ENCODE assay signal across 41 mouse cellular contexts in the genomic region with DNA sequence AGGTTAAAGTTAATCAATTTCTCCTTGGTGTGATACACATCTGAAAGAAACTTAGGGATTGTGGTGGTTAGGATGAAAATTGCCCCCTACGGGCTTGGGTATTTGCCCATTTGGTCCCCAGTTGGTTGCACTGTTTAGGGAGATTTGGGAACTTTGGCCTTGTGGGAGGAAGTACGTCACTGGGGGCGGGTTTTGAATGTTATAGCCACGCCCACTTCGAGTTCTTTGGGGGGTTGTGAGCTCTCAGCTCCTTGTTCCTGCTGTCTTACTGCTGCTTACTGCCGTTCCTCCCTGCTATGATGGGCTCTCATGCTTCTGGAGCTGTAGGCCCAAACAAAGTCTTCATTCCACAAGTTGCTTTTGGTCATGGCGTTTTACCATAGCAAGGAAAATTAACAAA. TPM values are rescaled to one million over a fixed set of nuclear protein-coding genes. Genes with fewer than 3 reads are reported as not detected.
"Had no signal": no experiment of that assay in that cellular context is flagged by ENCODE, and none has a peak within 500 bp of the region (broad histone marks: within the 10 kb centered on the region; RNA-seq: fewer than 3 reads in every experiment).

No protein-coding gene starts in this region.

- H3K4me3 ChIP-seq: heart, adult 2 months; heart, embryonic 10.5 days; heart, embryonic 12.5 days; hindbrain, embryonic 10.5 days; hindbrain, embryonic 12.5 days; intestine, embryonic 15.5 days; limb, embryonic 13.5 days; limb, embryonic 15.5 days; liver, embryonic 12.5 days had no signal

- H3K27me3 ChIP-seq: heart, embryonic 12.5 days; hindbrain, embryonic 12.5 days; intestine, embryonic 15.5 days; limb, embryonic 13.5 days; limb, embryonic 15.5 days had no signal

- DNase-seq: gastrocnemius, postnatal 14 days; gastrocnemius, postnatal 36 days; heart, adult 2 months; heart, postnatal 10 days; heart, postnatal 4 days; kidney, adult 18-20 months; kidney, adult 8-10 months; kidney, postnatal 10 days; kidney, postnatal 25 days; kidney, postnatal 4 days; layer of hippocampus, adult 9-11 months; layer of hippocampus, postnatal 36 days; left cerebral cortex, postnatal 4 days had no signal

- H3K9ac ChIP-seq: heart, embryonic 12.5 days; hindbrain, embryonic 12.5 days; hindbrain, embryonic 14.5 days; intestine, embryonic 15.5 days; limb, embryonic 13.5 days; limb, embryonic 15.5 days; liver, embryonic 12.5 days had no signal

- H3K27ac ChIP-seq: heart, adult 2 months; heart, embryonic 10.5 days; hindbrain, embryonic 10.5 days; hindbrain, embryonic 12.5 days; hindbrain, embryonic 14.5 days; intestine, embryonic 15.5 days; limb, embryonic 13.5 days; limb, embryonic 15.5 days; liver, embryonic 12.5 days had no signal

- H3K36me3 ChIP-seq: heart, embryonic 10.5 days; heart, embryonic 12.5 days; hindbrain, embryonic 10.5 days; hindbrain, embryonic 12.5 days; intestine, embryonic 15.5 days; limb, embryonic 13.5 days; limb, embryonic 15.5 days; liver, embryonic 12.5 days had no signal

- H3K4me1 ChIP-seq: hindbrain, embryonic 12.5 days; limb, embryonic 13.5 days; limb, embryonic 15.5 days; liver, embryonic 12.5 days had no signal

- H3K9me3 ChIP-seq: heart, embryonic 10.5 days; heart, embryonic 12.5 days; hindbrain, embryonic 10.5 days; hindbrain, embryonic 12.5 days; intestine, embryonic 15.5 days; limb, embryonic 13.5 days; limb, embryonic 15.5 days; liver, embryonic 12.5 days had no signal

RNA-seq across cellular contexts. Expression of a gene that starts 5.4 kb away (rescaled TPM):
- total RNA-seq: gastrocnemius, adult 8-10 months; gastrocnemius, postnatal 14 days; gastrocnemius, postnatal 36 days; granulocyte monocyte progenitor cell, adult 5-6 weeks; heart, adult 2 months; heart, postnatal 25 days; heart, postnatal 4 days; layer of hippocampus, adult 8-10 months; layer of hippocampus, postnatal 14 days; layer of hippocampus, postnatal 36 days; left cerebral cortex, adult 18-20 months; left cerebral cortex, adult 8-10 months; left cerebral cortex, postnatal 10 days; left cerebral cortex, postnatal 25 days; left cerebral cortex, postnatal 4 days had no signal
- polyA plus RNA-seq: heart, embryonic 10.5 days; heart, embryonic 12.5 days; heart, embryonic 14.5 days; hindbrain, embryonic 10.5 days; hindbrain, embryonic 12.5 days; hindbrain, embryonic 14.5 days; hindbrain, embryonic 16.5 days; inflammation-experienced regulatory T-cells, adult 6 months; kidney, embryonic 14.5 days; kidney, embryonic 16.5 days; limb, embryonic 11.5 days; limb, embryonic 13.5 days; limb, embryonic 15.5 days; liver, embryonic 12.5 days had no signal

RNA-seq across cellular contexts. Expression of a gene that starts 14.8 kb away (rescaled TPM):
- total RNA-seq: gastrocnemius, adult 18-20 months; gastrocnemius, adult 8-10 months; gastrocnemius, postnatal 14 days; gastrocnemius, postnatal 36 days; granulocyte monocyte progenitor cell, adult 5-6 weeks; heart, adult 2 months; heart, postnatal 10 days; heart, postnatal 25 days; heart, postnatal 4 days; layer of hippocampus, adult 8-10 months; layer of hippocampus, postnatal 14 days; layer of hippocampus, postnatal 36 days; left cerebral cortex, adult 18-20 months; left cerebral cortex, adult 8-10 months; left cerebral cortex, postnatal 10 days; left cerebral cortex, postnatal 25 days; left cerebral cortex, postnatal 4 days had no signal
- polyA plus RNA-seq: heart, adult 2 months; heart, embryonic 10.5 days; heart, embryonic 12.5 days; heart, embryonic 14.5 days; heart, embryonic 16.5 days; hindbrain, embryonic 10.5 days; hindbrain, embryonic 12.5 days; hindbrain, embryonic 14.5 days; hindbrain, embryonic 16.5 days; inflammation-experienced regulatory T-cells, adult 6 months; intestine, postnatal 0 days; kidney, embryonic 14.5 days; kidney, embryonic 16.5 days; limb, embryonic 11.5 days; limb, embryonic 13.5 days; limb, embryonic 15.5 days; liver, adult 2 months; liver, embryonic 12.5 days had no signal
